Mouse (Mus musculus): ENCODE data around the gene Dmrtc2. TPM values are rescaled to one million over a fixed set of nuclear protein-coding genes. Genes with fewer than 3 reads are reported as not detected.

Dmrtc2 gene
- total and polyA plus RNA-seq, 2 experiments from 2014 or later, result not detected

DNA sequence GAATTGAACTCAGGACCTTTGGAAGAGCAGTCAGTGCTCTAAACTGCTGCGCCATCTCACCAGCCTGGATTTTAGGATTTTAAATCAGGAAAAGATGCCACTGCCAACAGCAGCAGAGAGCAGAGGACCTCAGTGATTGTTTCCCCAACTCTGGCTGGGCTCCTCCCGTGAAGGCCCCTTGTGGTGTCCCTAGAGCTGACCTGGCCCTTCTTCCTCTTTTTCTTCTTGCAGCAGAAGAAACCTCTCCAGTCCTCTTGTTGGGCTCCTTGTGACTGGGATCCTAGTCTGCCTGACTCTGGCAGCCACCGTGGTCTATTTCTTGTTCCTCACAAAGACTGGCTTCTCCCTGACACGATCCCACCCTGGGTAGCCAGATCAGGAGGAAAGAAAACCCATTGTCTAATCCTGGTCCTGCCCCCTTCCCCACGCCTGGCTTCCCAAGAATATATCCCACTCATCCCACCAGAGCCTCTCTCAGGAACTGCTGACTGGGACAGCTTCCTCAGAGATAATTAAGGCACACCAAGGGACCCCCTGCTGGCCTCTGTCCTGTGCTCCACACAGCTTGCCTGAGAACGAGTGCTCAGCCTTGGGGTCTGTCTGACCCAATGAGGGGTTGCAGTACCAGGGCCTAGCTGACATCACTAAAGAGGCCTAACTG, 13.3 kb upstream of the Dmrtc2 start:
- Histone ChIP-seq H3K27ac (ENCODE audit: low read depth) (no peak overlapping the region), H3K4me1 (ENCODE audit: control insufficient read depth, insufficient read depth) (no peaks in the 10 kb centered on the region), H3K9ac (replicated peaks; ENCODE audit: low read depth, low read length) (no peak overlapping the region), H3K4me2 (ENCODE audit: low read depth, low read length) (no peak overlapping the region), H3K36me3 (replicated peaks; ENCODE audit: control insufficient read depth, insufficient read depth, low read length) (no peaks in the 10 kb centered on the region), H3K27me3 (ENCODE audit: control insufficient read depth, insufficient read depth, low read length) (no peaks in the 10 kb centered on the region), H3K9me3 (replicated peaks; ENCODE audit: control insufficient read depth, low read length) (no peaks in the 10 kb centered on the region), H3K4me3 (ENCODE audit: low read depth, low read length) (no peak overlapping the region)
- DNase-seq (ENCODE audit: low spot score), result no peak
- TF ChIP-seq CTCF (IDR thresholded peaks at IDR 0.05; ENCODE audit: low read depth) (no peak), EP300 (IDR thresholded peaks at IDR 0.05; ENCODE audit: low read depth) (no peak)
- 40% methylated on average over 6 of the region's 6 CpGs for WGBS
- no peak for ATAC-seq (ENCODE audit: insufficient read depth, low read depth)

DNA sequence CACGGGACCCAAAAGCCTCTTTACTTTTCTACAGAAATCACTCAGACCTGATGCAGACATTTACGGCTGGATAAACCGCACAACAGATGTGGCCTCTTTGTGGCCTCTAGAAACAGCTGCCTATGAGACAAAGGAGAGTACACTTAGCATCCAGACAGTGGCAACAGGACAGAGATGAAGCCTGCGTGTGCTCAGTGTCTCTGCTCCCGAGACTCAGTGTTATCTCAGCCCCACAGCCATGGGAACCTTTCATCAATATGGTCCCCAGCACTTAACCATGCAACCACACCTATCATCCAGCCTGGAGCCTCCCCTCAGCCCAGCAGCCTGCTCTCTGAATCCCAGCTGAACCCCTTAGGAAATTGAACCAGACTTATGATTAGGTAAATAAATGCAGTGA, 10.6 kb upstream of the Dmrtc2 start:
- no peak overlapping the region for H3K27ac ChIP-seq (ENCODE audit: low read depth)
- DNase-seq (ENCODE audit: low spot score) (no peak), ATAC-seq (ENCODE audit: insufficient read depth, low read depth) (no peak)
- WGBS, result 64% methylated on average over 5 of the region's 5 CpGs
- H3K4me3 ChIP-seq (ENCODE audit: low read depth, low read length), result no peak overlapping the region
- no peaks in the 10 kb centered on the region for H3K36me3 ChIP-seq (replicated peaks; ENCODE audit: control insufficient read depth, insufficient read depth, low read length)
- H3K27me3 ChIP-seq (ENCODE audit: control insufficient read depth, insufficient read depth, low read length), result no peaks in the 10 kb centered on the region
- H3K4me1 ChIP-seq (ENCODE audit: control insufficient read depth, insufficient read depth), result no peaks in the 10 kb centered on the region
- no peaks in the 10 kb centered on the region for H3K9me3 ChIP-seq (replicated peaks; ENCODE audit: control insufficient read depth, low read length)
- H3K4me2 ChIP-seq (ENCODE audit: low read depth, low read length), result no peak overlapping the region
- H3K9ac ChIP-seq (replicated peaks; ENCODE audit: low read depth, low read length), result no peak overlapping the region
- no peak for TF ChIP-seq CTCF (IDR thresholded peaks at IDR 0.05; ENCODE audit: low read depth)
- no peak for TF ChIP-seq EP300 (IDR thresholded peaks at IDR 0.05; ENCODE audit: low read depth)

DNA sequence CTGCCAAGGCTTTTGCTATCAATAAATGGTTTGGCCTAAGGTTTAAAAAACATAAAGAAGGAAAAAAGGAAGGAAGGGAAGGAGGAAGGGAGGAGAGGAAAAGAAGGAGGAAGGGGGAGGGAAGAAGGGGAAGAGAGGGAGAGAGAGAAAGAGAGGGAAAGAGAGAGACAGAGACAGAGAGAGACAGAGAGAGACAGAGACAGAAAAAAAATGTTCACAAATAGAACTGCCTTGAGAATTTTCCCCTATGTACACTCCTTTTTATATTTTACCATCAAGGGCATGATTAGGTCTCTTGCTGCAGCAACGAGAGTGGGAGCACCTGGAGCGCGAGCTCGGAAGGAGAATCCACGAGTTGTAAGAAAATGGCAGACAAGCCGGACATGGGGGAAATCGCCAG, 7.9 kb upstream of the Dmrtc2 start, which contains the start of gene Gm9844:
Gm9844 (plus strand) TSS at position 301 of the 400 bp plus-strand sequence.
- H3K4me3 ChIP-seq (ENCODE audit: low read depth, low read length), result no peak within 1 kb of the TSS
- TF ChIP-seq CTCF (IDR thresholded peaks at IDR 0.05; ENCODE audit: low read depth) (no peak), EP300 (IDR thresholded peaks at IDR 0.05; ENCODE audit: low read depth) (no peak)
- H3K27ac ChIP-seq (ENCODE audit: low read depth), result no peak within 1 kb of the TSS
- no peak for DNase-seq (ENCODE audit: low spot score)
- H3K9me3 ChIP-seq (replicated peaks; ENCODE audit: control insufficient read depth, low read length), result no peaks in the 10 kb centered on the region
- 84% methylated on average over 7 of the region's 7 CpGs for WGBS
- ATAC-seq (ENCODE audit: insufficient read depth, low read depth), result no peak
- H3K9ac ChIP-seq (replicated peaks; ENCODE audit: low read depth, low read length), result no peak within 1 kb of the TSS
- H3K36me3 ChIP-seq (replicated peaks; ENCODE audit: control insufficient read depth, insufficient read depth, low read length), result no peaks in the 10 kb centered on the region
- H3K4me1 ChIP-seq (ENCODE audit: control insufficient read depth, insufficient read depth), result no peaks in the 10 kb centered on the region
- H3K27me3 ChIP-seq (ENCODE audit: control insufficient read depth, insufficient read depth, low read length), result no peaks in the 10 kb centered on the region
- H3K4me2 ChIP-seq (ENCODE audit: low read depth, low read length), result no peak within 1 kb of the TSS

DNA sequence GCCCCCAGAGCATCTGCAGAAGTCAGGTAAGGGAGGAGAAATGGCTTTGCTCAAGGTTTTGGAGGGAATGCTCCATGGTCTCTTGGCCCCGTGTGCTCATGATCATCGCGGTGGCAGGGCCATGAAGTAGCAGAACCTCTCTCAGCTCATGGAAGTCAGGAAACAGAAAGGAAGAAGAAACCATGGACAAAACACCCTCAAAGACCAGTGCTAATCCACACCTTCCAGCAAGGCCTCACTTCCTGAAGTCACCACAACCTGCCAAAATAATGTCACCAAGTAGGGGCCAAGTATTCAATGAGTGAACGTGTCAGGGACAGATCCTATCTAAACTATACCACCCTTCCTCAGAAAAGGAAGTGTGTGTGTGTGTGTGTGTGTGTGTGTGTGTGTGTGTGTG, 7.0 kb upstream of the Dmrtc2 start:
- no peaks in the 10 kb centered on the region for H3K9me3 ChIP-seq (replicated peaks; ENCODE audit: control insufficient read depth, low read length)
- no peak overlapping the region for H3K4me3 ChIP-seq (ENCODE audit: low read depth, low read length)
- no peaks in the 10 kb centered on the region for H3K36me3 ChIP-seq (replicated peaks; ENCODE audit: control insufficient read depth, insufficient read depth, low read length)
- H3K27me3 ChIP-seq (ENCODE audit: control insufficient read depth, insufficient read depth, low read length), result no peaks in the 10 kb centered on the region
- DNase-seq (ENCODE audit: low spot score) (no peak), ATAC-seq (ENCODE audit: insufficient read depth, low read depth) (no peak)
- no peak overlapping the region for H3K4me2 ChIP-seq (ENCODE audit: low read depth, low read length)
- H3K27ac ChIP-seq (ENCODE audit: low read depth), result no peak overlapping the region
- no peaks in the 10 kb centered on the region for H3K4me1 ChIP-seq (ENCODE audit: control insufficient read depth, insufficient read depth)
- TF ChIP-seq EP300 (IDR thresholded peaks at IDR 0.05; ENCODE audit: low read depth) (no peak), CTCF (IDR thresholded peaks at IDR 0.05; ENCODE audit: low read depth) (no peak)
- no peak overlapping the region for H3K9ac ChIP-seq (replicated peaks; ENCODE audit: low read depth, low read length)
- 71% methylated on average over 4 of the region's 4 CpGs for whole genome bisulfite sequencing

DNA sequence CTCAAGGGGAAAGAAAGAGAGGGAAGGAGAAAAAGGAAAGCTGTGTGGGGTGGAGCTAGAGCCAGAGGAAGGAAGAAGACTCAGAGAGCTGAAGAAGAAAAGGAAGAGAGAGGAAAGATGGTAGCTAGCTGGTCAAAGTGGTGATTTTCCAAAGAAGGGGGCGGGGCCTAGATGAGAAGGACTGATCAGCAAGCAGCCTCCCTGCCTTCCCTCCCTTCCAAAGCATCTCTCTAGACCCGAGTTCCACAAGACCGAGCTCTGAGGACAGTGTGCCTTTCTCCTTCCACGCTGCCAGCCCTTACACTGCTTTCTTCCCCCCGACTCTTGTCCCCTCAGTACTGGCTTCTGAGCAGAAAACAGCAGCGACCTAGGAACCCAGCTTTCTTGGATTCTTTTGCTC, 5.7 kb upstream of the Dmrtc2 start:
- Histone ChIP-seq H3K36me3 (replicated peaks; ENCODE audit: control insufficient read depth, insufficient read depth, low read length) (no peaks in the 10 kb centered on the region), H3K4me1 (ENCODE audit: control insufficient read depth, insufficient read depth) (no peaks in the 10 kb centered on the region), H3K4me2 (ENCODE audit: low read depth, low read length) (no peak overlapping the region), H3K9ac (replicated peaks; ENCODE audit: low read depth, low read length) (no peak overlapping the region), H3K9me3 (replicated peaks; ENCODE audit: control insufficient read depth, low read length) (no peaks in the 10 kb centered on the region), H3K4me3 (ENCODE audit: low read depth, low read length) (no peak overlapping the region), H3K27ac (ENCODE audit: low read depth) (no peak overlapping the region), H3K27me3 (ENCODE audit: control insufficient read depth, insufficient read depth, low read length) (0 out of 2 replicates have a peak, but pooled peaks cover under 1% of the 10 kb centered on the region)
- DNase-seq (ENCODE audit: low spot score) (no peak), ATAC-seq (ENCODE audit: insufficient read depth, low read depth) (no peak)
- 27% methylated on average over 6 of the region's 6 CpGs for WGBS
- TF ChIP-seq CTCF (IDR thresholded peaks at IDR 0.05; ENCODE audit: low read depth) (no peak), EP300 (IDR thresholded peaks at IDR 0.05; ENCODE audit: low read depth) (no peak)

DNA sequence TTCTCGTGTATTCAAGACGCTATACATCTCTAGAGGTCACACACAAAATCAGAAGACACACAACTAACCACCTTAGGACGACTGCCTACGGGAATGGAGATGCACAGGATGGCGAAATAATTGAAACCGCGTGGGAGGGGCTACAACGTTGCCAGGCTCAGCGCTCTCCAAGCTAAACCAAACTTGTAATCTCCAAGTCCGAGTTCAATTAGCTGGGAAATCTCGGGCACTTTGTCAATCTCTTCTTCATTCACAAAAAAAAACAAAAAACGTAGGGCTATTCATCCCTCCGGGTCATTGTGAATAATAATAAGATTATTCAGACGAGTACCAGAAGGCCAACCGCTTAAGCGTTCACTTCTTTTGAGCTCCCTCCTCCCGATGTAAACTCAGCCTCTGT, 777 bp upstream of the Dmrtc2 start:
- Histone ChIP-seq H3K4me1 (ENCODE audit: control insufficient read depth, insufficient read depth) (no peaks in the 10 kb centered on the region), H3K9me3 (replicated peaks; ENCODE audit: control insufficient read depth, low read length) (no peaks in the 10 kb centered on the region), H3K9ac (replicated peaks; ENCODE audit: low read depth, low read length) (no peak overlapping the region), H3K27ac (ENCODE audit: low read depth) (no peak overlapping the region), H3K4me3 (ENCODE audit: low read depth, low read length) (no peak overlapping the region), H3K27me3 (ENCODE audit: control insufficient read depth, insufficient read depth, low read length) (peaks cover 13% of the 10 kb centered on the region; the same call in 1 of the 2 replicates), H3K36me3 (replicated peaks; ENCODE audit: control insufficient read depth, insufficient read depth, low read length) (no peaks in the 10 kb centered on the region), H3K4me2 (ENCODE audit: low read depth, low read length) (no peak overlapping the region)
- 57% methylated on average over 17 of the region's 17 CpGs for WGBS
- TF ChIP-seq CTCF (IDR thresholded peaks at IDR 0.05; ENCODE audit: low read depth) (no peak), EP300 (IDR thresholded peaks at IDR 0.05; ENCODE audit: low read depth) (no peak)
- DNase-seq (ENCODE audit: low spot score) (no peak), ATAC-seq (ENCODE audit: insufficient read depth, low read depth) (no peak)

Data from heart, postnatal 0 days (tissue).